Mouse (Mus musculus) embryonic facial prominence, embryonic 15.5 days (tissue): ENCODE data around the gene Rab6b. TPM values are rescaled to one million over a fixed set of nuclear protein-coding genes. Genes with fewer than 3 reads are reported as not detected.
"Not testable (repeated sequence)": the region's sequence is repeated elsewhere in the genome, so short reads cannot be mapped to it uniquely, and the experiment has no call there.

Source experiments
- ATAC-seq: fragments of 200-750 bp; cut with Nextera tagmentation; 2 replicates; pipeline ENCODE4 v1.8.0; 2017; ENCODE audit warnings: low read depth, moderate TSS enrichment; ENCODE audit not compliant: insufficient number of reproducible peaks, low FRiP score, low TSS enrichment
- H3K27ac ChIP-seq: fragments of 300-500 bp; sonication (generic); replicated peaks from 2 replicates; pipeline ENCODE4 v1.5.1; 2015; ENCODE audit warnings: mild to moderate bottlenecking, inconsistent platforms
- H3K27me3 ChIP-seq: fragments of 300-500 bp; sonication (generic); 2 replicates; pipeline ENCODE4 v1.6.1; 2015; ENCODE audit warnings: inconsistent platforms
- H3K36me3 ChIP-seq: fragments of 300-500 bp; sonication (generic); 2 replicates; pipeline ENCODE4 v1.6.1; 2015; ENCODE audit warnings: mild to moderate bottlenecking, inconsistent platforms
- H3K4me1 ChIP-seq: fragments of 300-500 bp; sonication (generic); 2 replicates; pipeline ENCODE4 v1.6.1; 2015; ENCODE audit warnings: inconsistent platforms
- H3K4me2 ChIP-seq: fragments of 300-500 bp; sonication (generic); replicated peaks from 2 replicates; pipeline ENCODE4 v1.6.1; 2015; ENCODE audit warnings: mild to moderate bottlenecking, inconsistent platforms
- H3K4me3 ChIP-seq: fragments of 300-500 bp; sonication (generic); replicated peaks from 2 replicates; pipeline ENCODE4 v1.5.1; 2015; ENCODE audit warnings: mild to moderate bottlenecking, inconsistent platforms
- H3K9ac ChIP-seq: fragments of 300-500 bp; sonication (generic); 2 replicates; pipeline ENCODE4 v1.6.1; 2015; ENCODE audit warnings: inconsistent platforms
- H3K9me3 ChIP-seq: fragments of 300-500 bp; sonication (generic); replicated peaks from 2 replicates; pipeline ENCODE4 v1.6.1; 2016; ENCODE audit warnings: inconsistent platforms
- WGBS: fragments of 180-500 bp; shearing (Covaris S2); methylation state at CpG from one replicate; pipeline ENCODE4 v1.1.7; 2015; 5-methylcytosine and 5-hydroxymethylcytosine counted together
- polyA plus RNA-seq: library from polyadenylated mRNA; unstranded; fragments of >200 nt; fragmentation: Nextera tagmentation; extraction: Ambion mirVana; gene quantifications from 2 replicates; pipeline ENCODE4 v1.2.1, GENCODE M21; 2015

Rab6b gene
- polyA plus RNA-seq, 1 experiment from 2014 or later: 10.2 TPM

DNA sequence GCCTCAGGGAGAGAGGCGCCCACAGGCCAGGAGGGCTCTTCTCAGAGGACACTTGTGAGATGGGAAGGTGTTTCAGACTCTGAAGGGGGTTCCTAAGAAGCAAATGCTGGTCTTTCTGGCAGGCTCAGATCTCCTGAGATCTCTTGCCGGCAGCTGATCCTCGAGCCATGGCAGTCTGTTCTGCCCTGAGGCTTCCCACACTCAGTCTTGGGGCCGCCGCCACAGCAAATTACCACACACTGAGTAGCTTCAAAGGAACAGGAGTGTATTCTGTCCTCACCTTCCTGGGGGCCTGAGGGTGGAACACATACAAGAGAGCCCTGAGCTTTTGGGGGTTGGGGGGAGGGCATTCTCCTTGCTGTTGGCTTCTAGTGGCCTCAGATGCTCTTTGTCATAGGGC lies 33.8 kb downstream of the Rab6b start:
- H3K4me2 ChIP-seq: no peak overlapping the region
- no peaks in the 10 kb centered on the region for H3K27me3 ChIP-seq
- no peaks in the 10 kb centered on the region for H3K9me3 ChIP-seq
- no peaks in the 10 kb centered on the region for H3K36me3 ChIP-seq
- ATAC-seq: no peak
- H3K4me1 ChIP-seq: peaks cover 21% of the 10 kb centered on the region
- 41% methylated on average over 5 of the region's 5 CpGs for WGBS
- H3K27ac ChIP-seq: no peak overlapping the region
- H3K9ac ChIP-seq: no peak overlapping the region
- no peak overlapping the region for H3K4me3 ChIP-seq

DNA sequence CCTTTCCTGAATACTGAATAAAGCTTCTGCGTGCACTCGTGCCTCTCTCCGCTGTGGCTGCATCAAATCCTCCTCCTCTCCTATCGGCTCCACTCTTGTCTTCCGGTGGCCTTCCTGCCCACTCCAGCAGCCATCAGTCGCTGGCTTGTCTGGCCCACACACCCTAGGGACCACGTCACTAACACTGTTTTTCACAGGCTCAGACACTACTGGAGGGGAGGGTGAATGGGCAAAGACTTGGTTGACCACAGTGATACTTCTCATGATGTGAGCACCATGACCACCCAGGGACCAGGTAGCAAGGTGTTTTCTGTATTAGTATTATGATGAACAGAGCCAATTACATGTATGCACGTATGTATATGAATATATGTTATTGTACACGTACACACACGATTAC lies 34.7 kb downstream of the Rab6b start:
- no peaks in the 10 kb centered on the region for H3K27me3 ChIP-seq
- H3K4me1 ChIP-seq: peaks cover 21% of the 10 kb centered on the region

DNA sequence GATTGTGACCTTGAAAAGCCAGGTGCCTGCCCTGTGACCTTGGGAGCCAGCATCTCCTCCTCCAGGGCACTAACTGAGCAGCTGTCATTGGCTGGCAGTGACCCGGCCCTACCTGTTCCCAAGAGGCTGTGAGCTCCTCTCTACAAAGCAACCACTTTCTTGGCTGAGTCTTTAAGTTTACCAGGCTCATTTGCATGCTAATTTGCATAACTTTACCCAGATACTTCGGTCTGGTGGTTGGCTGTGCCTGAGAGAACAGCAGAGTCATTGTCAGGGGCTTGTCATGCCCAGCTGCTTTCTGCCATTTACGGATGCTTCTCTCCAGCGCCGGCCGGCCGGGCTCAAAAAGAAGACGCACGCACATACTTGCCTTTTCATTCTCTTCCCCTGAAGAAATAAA lies 35.1 kb downstream of the Rab6b start:
- Histone ChIP-seq H3K9me3 (no peaks in the 10 kb centered on the region), H3K27me3 (no peaks in the 10 kb centered on the region), H3K27ac (no peak overlapping the region), H3K4me1 (peaks cover 21% of the 10 kb centered on the region), H3K4me3 (no peak overlapping the region), H3K4me2 (peak overlapping the region; percentile 10; the same call in 1 of the 2 replicates), H3K36me3 (no peaks in the 10 kb centered on the region), H3K9ac (no peak overlapping the region)
- ATAC-seq: no peak
- WGBS: 9% methylated on average over 9 of the region's 9 CpGs

More for the DNA sequence above, 34.7 kb downstream of the Rab6b start:
- Histone ChIP-seq H3K9me3 (no peaks in the 10 kb centered on the region), H3K27ac (no peak overlapping the region), H3K9ac (no peak overlapping the region), H3K4me2 (no peak overlapping the region), H3K4me3 (no peak overlapping the region), H3K36me3 (no peaks in the 10 kb centered on the region)
- 80% methylated on average over 10 of the region's 10 CpGs for WGBS
- ATAC-seq: no peak

DNA sequence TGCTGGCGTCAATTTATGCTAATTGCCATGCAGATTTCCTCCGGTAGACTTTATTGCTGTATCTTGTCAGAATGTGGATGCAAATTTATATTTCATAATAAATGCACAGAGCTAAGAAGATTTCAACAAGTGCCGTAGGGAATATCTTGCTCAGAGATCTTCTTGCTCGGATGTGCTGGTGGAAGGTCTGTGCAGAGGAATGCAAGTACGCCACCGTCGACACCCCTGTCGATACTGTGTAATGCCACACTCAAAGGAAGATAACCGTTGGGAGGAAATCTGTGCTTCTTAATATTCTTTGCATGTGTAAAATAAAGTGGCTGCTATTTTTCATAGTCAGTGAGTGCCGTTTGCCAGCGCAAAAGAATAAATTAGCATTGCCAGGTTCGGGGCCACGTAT lies 35.5 kb downstream of the Rab6b start:
- Histone ChIP-seq H3K4me1 (peaks cover 21% of the 10 kb centered on the region), H3K4me3 (no peak overlapping the region), H3K27me3 (no peaks in the 10 kb centered on the region), H3K27ac (no peak overlapping the region), H3K9ac (no peak overlapping the region), H3K9me3 (no peaks in the 10 kb centered on the region), H3K36me3 (no peaks in the 10 kb centered on the region), H3K4me2 (peak overlapping the region; percentile 10; the same call in 1 of the 2 replicates)
- ATAC-seq: no peak
- WGBS: 49% methylated on average over 13 of the region's 13 CpGs

DNA sequence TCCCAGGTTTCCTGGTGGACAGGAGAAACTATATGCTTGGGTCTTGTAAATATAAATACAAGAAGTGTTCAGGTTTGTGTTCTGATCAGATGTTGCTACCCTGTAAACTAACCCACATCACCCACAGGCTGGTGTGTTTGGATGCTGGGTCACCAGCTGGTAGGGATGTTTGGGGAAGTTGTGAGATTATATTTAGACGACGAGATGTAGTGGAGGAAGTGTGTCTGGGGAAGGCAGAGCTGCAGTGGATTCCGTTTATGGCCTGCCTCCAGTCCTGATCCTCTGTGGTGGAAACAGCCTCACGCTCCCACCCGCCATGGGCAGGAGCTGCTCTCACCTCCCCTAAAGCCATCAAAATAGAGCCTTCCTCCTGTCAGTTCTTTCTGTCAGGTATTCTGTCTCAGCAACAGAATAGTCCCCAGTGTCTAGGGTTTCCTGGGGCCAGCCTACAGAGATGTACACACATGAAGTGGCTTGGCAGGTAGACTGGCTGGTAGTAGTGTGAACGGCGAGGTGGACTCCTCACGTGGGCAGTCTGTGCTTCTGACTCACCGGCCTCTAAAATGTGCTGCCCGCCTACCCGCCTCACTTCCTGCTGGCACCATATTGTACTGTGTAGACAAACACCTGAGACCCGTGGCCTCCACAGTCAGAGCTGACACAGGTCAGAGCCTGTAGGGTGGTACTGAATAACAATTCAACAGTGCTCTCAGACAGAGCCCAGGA lies 37.6 kb downstream of the Rab6b start:
- Histone ChIP-seq H3K9me3 (no peaks in the 10 kb centered on the region), H3K4me1 (peaks cover 21% of the 10 kb centered on the region), H3K4me2 (no peak overlapping the region), H3K36me3 (no peaks in the 10 kb centered on the region), H3K27ac (no peak overlapping the region), H3K27me3 (no peaks in the 10 kb centered on the region), H3K4me3 (no peak overlapping the region), H3K9ac (no peak overlapping the region)
- WGBS: 77% methylated on average over 12 of the region's 12 CpGs
- no peak for ATAC-seq

DNA sequence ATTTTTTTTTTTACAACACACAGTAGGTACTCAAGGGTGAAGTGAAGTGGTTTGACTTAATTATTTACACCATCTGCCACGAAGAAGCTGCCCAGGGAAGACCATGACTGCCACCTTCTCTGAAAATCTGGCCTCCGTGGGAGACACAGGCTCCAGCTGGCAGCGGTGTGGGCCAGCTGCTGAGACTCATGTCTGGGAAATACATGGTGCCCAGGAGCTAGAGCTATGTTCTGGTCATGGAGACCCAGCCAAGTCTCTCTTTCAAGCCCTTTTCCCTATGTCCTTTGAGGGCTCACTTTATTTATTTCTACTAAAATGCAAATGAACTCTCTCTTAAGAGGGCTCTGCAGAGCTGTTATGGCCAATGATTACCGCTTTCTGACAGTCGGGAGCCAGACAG lies 41.7 kb downstream of the Rab6b start:
- Histone ChIP-seq H3K4me2 (no peak overlapping the region), H3K27ac (no peak overlapping the region), H3K9ac (no peak overlapping the region), H3K4me1 (no peaks in the 10 kb centered on the region), H3K4me3 (no peak overlapping the region), H3K27me3 (no peaks in the 10 kb centered on the region), H3K36me3 (no peaks in the 10 kb centered on the region), H3K9me3 (no peaks in the 10 kb centered on the region)
- ATAC-seq: no peak
- WGBS: 73% methylated on average over 5 of the region's 5 CpGs

DNA sequence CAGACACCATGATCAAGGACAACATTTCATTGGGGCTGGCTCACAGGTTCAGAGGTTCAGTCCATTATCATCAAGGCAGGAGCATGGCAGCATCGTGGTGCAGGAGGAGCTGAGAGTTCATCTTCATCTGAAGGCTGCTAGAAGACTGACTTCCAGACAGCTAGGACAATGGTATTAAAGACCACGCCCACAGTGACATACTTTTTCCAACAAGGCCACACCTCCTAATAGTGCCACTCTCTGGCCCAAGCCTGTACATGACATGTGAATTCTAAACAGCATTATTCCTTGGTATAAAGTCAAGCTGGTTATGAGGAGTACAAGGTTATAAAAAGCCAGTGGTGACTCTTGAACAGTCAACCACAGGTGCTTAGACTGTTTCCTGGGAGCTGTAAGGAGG lies 43.0 kb downstream of the Rab6b start:
- no peak for ATAC-seq
- no peaks in the 10 kb centered on the region for H3K9me3 ChIP-seq
- H3K36me3 ChIP-seq: no peaks in the 10 kb centered on the region
- H3K4me2 ChIP-seq: no peak overlapping the region
- no peak overlapping the region for H3K9ac ChIP-seq
- no peaks in the 10 kb centered on the region for H3K27me3 ChIP-seq
- H3K4me3 ChIP-seq: no peak overlapping the region
- no peak overlapping the region for H3K27ac ChIP-seq
- no peaks in the 10 kb centered on the region for H3K4me1 ChIP-seq
- 83% methylated on average over 2 of the region's 2 CpGs for WGBS

DNA sequence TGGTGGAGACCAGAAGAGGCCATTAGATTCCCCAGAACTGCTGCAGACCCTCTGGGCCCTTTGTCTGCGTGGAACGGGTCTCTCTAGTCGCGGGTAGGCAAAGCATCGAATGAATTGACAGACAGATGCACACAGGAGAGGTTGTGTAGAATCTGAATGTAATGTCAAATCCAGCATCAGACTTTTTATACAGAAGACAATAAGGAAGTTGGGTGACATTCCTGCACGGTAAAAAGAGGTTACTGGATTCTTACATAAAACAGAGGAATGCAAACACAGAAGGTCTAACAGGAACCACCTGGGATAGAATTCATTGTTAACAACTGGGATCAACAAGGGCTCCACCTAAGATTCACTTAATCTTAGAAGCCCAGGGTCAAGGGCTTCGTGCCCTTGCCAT lies 43.6 kb downstream of the Rab6b start:
- H3K9ac ChIP-seq, H3K4me1 ChIP-seq, H3K4me2 ChIP-seq, ATAC-seq, H3K27me3 ChIP-seq, H3K9me3 ChIP-seq, H3K27ac ChIP-seq, H3K36me3 ChIP-seq, H3K4me3 ChIP-seq: not testable (repeated sequence)
- WGBS: 74% methylated on average over 7 of the region's 7 CpGs

DNA sequence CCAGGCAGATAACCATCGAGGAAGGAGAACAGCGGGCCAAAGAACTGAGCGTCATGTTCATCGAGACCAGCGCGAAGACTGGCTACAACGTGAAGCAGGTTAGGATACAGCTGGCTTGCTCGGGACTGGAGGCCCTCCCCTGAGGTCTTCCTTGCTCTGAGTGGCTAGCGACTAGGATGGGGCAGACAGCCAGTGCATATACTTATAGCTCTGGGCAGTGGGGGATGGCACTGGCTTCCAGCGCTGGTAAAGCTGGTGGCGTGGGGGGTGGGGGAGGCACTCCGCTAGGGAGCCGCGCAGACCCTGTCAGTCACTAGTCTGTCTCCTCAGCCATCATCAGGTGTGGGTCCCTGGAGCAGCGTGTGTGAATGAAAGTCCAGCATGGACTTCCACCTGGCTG lies 52.2 kb downstream of the Rab6b start:
- Histone ChIP-seq H3K4me2 (no peak overlapping the region), H3K9me3 (no peaks in the 10 kb centered on the region), H3K4me3 (no peak overlapping the region), H3K27me3 (no peaks in the 10 kb centered on the region), H3K4me1 (no peaks in the 10 kb centered on the region), H3K36me3 (no peaks in the 10 kb centered on the region), H3K27ac (no peak overlapping the region), H3K9ac (no peak overlapping the region)
- ATAC-seq: no peak
- 75% methylated on average over 15 of the region's 15 CpGs for WGBS

DNA sequence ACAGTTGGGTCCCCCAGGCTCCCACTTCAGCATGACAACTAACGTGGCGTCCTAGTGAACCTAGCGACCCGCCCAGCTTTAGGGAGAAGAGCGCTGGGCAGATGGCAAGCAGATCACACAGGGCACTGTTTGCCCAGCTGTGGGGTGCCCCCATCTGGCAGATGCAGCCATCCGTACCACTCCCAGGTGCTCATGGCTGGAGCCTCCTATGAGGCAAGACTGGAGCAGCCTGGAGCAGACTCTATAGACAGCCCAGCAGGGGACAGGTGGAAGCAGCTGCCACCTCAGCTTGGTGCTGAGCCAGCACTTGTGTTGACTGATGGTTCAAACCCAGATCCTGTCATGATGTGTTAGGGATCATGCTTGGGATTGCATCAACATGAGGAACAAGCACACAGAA lies 56.5 kb downstream of the Rab6b start:
- no peak overlapping the region for H3K4me2 ChIP-seq
- H3K9me3 ChIP-seq: no peaks in the 10 kb centered on the region
- ATAC-seq: no peak
- 79% methylated on average over 6 of the region's 6 CpGs for WGBS
- no peak overlapping the region for H3K27ac ChIP-seq
- H3K27me3 ChIP-seq: no peaks in the 10 kb centered on the region
- no peak overlapping the region for H3K4me3 ChIP-seq
- H3K9ac ChIP-seq: no peak overlapping the region
- H3K36me3 ChIP-seq: no peaks in the 10 kb centered on the region
- no peaks in the 10 kb centered on the region for H3K4me1 ChIP-seq

DNA sequence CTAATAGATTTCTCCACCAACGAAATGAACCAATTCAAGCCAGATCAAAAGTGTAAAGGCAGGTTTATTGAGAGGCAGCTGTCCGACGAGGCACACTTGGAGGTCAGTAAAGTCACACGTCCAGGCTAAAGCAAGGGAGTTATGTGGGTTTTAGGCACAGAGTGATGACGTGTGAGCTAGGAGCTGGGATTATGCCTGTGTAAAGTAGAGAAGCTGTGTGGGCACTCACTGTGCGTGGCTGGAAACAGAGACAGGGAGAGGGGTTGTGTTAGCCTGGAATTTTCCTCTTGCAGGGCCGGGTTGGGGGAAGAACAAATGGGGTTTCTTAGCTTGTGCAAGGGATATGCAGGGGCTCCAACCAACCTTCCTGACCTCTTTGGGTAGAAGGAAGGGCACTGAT lies 57.2 kb downstream of the Rab6b start:
- Histone ChIP-seq H3K4me2 (no peak overlapping the region), H3K4me1 (no peaks in the 10 kb centered on the region), H3K9ac (no peak overlapping the region), H3K4me3 (no peak overlapping the region), H3K27me3 (no peaks in the 10 kb centered on the region), H3K36me3 (no peaks in the 10 kb centered on the region), H3K27ac (no peak overlapping the region), H3K9me3 (no peaks in the 10 kb centered on the region)
- no peak for ATAC-seq
- WGBS: 70% methylated on average over 7 of the region's 7 CpGs

DNA sequence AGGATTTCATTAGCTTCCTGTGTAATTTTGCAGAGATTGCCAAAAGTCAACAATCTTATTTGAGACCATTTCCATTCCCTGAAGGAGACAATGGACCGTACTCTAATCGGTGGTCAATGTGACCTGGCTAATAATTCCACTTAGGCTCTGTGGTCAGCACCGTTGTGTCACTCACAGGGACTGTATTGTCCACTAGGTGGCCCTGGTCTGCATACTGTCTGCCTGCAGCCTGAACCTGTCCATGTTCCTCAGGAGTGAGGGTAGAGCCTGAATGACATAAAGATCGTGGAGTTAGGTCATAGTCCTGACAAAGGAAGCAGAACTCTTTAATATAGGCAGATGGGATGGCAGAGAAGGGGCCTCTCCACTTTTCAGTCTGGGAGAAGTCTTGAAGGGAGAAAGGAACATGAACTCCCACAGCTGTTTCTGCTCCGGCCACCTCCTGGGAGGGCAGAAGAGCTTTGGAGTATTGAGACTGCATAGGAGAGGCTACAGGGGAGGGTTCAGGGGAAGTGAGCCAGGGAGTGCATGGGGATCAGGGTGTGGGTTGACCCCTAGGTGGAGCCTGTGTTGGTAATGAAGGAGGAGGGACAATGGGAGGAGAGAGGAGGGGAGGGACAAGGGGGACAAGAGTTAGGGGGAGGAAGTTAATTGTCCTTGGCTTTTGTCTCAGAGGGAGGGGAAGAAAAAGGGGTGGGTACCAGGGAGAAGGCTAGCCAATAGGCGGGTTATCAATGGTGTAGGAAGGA lies 63.4 kb downstream of the Rab6b start:
- Histone ChIP-seq H3K27me3 (no peaks in the 10 kb centered on the region), H3K4me2 (no peak overlapping the region), H3K27ac (no peak overlapping the region), H3K9ac (no peak overlapping the region), H3K9me3 (no peaks in the 10 kb centered on the region), H3K4me1 (peaks cover under 1% of the 10 kb centered on the region; the same call in 1 of the 2 replicates), H3K36me3 (no peaks in the 10 kb centered on the region), H3K4me3 (no peak overlapping the region)
- ATAC-seq: no peak
- 64% methylated on average over 6 of the region's 6 CpGs for WGBS
